Mouse (Mus musculus): ENCODE data around the gene Pxdn. TPM values are rescaled to one million over a fixed set of nuclear protein-coding genes. Genes with fewer than 3 reads are reported as not detected.

The Pxdn gene
- total and polyA plus RNA-seq, 3 experiments, result 50.3 to 85.7 (median 59.2) TPM

DNA sequence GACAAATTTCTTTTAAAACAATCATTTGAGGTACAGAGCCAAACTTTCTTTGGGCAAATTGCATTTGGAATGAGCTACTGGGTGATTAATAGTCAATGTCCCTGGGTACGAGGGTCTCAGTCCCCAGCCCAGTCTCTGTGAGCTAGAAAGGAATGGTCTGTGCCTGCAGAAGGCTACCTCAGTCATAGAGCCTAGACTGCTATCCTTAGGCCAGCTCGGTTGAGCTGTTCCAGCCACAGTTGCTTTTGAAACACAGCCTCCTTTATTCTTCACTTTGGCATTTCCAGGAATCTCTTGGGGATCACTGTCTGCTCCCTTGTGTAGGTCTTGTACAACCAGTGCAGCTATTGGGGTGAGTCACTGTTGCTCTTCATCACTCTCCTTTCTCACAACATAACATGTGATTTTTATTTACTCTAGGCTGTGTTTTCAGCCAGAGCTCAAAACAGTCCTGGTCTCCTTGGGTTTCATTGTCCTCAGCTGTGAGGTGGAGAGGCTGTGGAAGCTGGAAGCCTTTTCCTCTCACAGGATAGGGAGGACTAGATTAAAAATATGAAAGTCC lies 86.9 kb downstream of the Pxdn start:
- peak; percentile 29 for DNase-seq

DNA sequence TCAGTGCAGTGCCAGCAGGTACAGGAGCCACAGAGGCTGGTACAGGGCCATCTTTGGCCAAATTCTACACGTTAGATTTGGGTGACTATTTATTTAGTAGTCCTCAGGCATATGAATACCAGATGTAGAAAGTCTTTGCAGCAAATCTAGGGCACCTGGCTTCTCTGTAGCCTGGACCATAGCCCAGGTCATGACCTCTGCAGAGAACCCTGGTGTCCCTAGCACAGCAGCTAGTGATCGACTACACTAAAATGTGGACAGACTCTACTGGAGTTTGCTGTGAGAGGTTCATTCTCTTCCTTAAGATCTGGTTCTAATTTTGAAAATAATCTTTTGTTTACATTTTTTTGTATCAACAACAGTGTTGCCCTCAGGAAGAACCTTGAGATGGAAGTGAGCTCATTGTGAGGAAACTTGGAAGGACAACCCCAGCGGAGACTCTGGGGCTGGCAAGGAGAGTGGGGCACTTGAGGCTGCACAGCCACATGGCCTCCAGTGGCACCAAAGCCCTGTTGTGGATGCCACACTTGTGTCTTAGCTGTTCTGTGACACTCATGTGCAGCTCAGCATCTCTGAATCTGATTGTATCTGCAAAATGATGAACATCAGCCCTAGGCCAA lies 90.4 kb downstream of the Pxdn start:
- no peak for DNase-seq

DNA sequence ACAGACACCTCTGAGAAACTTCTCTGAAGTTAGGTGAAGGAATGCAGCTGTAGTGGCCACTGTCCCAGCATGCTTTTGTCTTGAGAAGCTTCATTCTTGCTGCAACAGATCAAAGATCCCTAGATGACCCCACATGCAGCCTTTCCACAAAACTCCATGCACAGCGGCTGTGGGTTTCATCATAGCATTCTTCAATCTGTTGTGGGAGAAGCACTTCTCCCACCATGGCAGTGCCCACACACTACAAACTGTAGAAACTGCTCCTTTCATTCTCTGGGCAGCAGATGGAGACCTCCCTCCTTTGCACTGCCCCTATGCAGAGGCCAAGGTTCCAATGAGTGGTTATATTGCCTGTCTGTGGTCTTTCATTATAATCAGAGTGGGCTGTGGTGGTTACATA lies 91.7 kb downstream of the Pxdn start:
- no peak for DNase-seq

DNA sequence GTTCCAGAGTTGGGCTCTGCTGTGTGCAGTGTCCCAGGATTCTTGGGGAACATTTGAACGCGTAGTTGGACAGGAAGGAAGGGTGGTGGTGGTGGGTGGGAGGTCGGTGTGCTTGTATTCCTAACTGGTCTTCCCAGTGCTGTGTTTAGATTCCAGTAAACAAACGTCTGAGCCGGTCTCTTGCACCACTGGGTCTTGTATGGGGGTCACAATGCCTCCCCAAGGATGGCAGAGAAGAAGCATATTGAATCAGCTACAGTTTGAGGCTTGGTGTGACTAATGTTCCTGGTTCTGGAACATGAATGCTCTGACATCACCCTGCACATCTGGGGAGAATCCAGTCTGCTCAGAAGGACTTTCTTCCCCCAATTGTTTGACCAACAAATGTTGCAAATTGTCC lies 93.2 kb downstream of the Pxdn start:
- no peak for DNase-seq

DNA sequence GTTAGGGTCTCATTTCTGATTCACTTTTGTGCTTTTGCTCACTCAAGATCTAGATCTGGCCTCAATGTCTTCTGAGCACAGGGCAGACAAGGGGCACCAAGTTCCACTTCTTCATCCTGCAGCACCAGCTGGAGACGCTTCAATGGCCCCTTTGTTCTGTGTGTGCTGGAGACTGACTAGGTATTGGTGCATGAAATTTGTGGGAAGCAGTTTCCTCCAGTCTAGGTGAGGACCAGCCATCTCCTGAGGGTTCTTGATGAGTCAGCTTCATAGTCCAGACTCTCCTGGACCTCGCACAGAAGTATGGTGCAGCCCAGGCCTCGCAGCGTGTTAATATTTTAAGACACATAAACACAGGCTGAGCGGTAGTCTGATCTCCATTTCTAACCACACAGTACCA lies 97.3 kb downstream of the Pxdn start:
- no peak for DNase-seq

DNA sequence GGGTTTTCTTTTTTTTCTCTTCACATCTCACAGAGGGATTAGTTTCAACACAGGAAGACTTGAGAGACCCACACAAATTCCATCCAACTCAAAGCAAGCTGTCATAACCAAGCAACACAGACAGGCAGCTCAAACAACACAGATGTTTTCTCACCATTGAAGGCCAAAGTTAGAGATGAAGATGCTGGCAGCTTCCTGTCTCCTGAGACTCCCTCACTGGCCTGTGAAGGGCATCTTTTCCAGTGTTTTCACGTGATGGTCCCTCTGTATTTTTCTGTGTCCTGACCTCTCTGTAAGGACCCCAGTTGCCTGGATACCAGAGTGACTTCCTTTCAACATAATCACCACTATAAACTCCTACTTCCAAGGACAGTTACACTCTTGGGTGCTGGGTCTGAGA lies 98.0 kb downstream of the Pxdn start:
- no peak for DNase-seq

DNA sequence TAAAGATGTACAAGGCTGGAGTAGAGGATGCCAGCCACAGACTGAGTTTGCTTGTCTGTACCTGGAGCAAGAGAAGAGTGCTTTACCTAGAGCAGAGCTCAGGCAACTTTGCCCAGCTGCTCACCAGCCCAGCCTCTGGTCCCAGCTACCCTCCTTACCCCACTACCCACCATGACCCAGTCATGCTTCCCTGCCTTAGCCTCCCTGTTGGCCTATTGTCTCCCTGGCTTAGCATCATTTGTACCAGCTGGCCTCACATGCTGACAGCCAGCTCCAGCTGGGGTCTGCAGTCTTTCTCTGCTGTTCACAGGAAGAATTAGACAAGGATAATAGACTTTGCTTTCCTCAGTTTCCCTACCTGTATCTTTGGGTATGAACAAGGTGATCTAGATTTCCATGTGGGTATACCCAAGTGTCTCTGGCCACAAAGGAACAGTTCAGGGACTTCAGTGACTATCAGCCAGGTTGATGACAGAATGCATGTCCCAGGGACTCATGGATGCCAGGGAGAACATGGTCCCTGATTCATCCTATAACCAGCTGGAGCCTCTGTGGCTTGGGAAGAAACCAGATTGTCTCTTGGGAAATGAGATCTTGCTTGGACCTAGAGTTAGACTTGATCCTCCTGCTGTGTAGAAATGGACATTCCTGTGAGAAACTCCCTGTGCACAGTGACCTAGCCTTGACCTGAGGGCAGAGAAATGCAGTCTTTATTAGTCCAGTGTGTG lies 98.6 kb downstream of the Pxdn start:
- no peak for DNase-seq

DNA sequence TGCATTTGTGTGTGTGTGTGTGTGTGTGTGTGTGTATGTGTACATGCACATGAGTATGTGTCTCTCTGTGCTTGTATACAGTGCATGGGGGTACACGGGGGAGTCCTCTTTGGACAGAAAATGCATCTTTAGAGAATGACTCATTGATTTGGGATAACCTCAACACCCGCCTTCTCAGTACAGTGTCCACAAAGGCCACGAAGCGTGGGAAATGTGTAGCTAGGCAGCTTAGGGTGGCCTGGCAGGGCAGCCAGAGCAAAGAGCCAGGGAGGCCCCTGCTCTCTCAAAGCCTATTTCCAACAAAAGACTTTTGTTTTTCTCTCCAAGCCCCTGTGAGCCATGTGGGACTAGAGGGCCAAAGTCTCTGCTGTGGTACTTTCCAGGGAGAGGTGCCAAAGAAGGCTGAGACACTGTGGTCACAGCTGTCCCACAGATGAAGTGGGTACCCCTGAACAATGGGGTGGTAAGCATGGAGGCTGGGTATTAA lies 99.2 kb downstream of the Pxdn start:
- DNase-seq, result no peak

DNA sequence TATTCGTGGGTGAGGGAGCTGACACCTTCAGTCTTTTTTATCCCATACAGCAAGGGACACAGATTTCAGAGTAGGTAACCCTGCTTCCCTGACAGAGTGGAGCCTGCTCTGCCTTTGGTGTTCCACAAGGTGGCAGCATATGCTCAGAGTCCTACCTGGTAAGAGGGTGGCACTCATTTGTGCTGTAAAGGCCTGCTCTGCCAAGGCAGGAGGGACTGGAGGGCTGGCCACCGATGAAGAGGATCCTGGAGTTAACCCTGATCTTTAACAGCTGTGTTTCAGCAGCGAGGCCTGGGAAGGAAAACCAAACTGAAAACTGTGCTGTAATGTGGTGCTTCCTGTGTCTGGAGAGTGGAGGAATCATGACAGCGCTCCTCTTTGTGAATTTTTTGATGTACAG lies 102.2 kb downstream of the Pxdn start:
- DNase-seq, result peak; percentile 56

DNA sequence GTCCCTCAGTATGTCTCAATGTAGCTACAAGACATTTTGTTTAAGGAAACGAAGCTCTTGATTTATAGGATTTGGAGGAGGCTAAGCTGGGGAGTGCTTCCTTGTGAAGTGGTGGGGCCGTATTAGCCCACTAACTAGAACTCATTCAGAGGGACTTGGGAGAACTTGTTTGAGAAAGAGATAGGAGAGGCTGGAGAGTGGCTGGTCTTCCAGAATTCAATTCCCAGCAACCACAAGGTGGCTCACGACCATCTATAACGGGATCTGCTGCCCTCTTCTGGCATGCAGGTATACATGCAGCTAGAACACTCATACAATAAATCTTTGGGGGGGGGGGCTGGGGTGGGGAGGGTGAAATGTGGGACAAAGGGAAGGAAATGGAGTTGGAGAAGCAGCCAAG lies 102.7 kb downstream of the Pxdn start:
- DNase-seq, result peak; percentile 54

DNA sequence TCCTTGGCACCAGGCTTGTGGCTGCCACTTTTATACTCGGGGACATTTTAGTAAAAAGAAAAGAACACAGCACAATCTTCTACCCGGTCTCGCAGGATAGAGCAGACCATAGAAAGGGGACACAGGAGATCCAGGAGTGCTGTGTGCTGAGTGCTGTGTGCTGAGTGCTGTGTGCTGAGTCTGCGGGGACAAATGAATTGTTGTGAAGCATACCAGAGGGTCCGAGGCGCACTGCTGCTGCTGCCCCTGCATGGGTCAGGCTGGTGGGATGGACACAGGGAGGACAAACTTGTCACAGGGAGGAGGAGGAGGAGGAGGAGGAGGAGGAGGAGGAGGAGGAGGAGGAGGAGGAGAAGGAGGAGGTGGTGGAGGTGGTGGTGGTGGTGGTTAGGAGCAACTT lies 111.4 kb downstream of the Pxdn start:
- no peak for DNase-seq

DNA sequence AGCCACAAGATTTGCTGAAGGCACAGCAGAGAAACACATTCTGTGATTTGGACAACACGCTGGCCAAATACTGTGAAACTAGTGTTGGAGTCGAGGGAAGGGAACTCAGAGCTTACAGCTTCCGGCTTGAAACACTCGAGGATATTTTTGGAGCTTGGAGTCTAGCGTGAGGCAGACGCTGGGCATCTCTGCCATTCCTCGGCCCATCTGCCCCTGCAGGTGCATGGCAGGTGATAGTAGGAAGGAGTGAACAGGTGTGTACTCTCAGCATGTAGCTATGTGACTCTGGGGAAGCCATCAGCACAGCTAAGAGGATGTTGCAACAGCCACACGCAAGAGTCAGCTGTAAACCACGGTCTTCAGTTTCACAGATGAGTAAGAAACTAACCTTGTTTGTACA lies 112.4 kb downstream of the Pxdn start:
- no peak for DNase-seq

DNA sequence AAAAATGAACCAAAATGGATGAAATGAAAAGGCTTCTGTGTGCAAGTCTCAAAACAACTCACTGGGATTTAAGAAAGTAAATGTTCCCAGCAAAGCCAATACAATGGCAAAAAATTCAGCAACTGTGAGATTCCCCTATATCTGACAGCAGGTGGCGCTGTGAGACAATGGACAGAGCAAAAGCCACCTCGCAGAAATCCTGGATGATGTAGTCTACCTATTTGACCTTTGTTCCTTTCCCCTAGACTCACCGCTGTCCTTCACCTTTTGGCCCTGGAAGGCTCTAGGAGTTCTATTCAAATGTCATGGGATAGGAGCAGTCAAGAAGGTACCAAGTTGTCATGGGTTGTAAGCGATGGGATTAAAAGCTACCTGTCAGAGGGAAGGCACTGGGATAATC lies 112.8 kb downstream of the Pxdn start:
- peak; percentile 42 for DNase-seq

DNA sequence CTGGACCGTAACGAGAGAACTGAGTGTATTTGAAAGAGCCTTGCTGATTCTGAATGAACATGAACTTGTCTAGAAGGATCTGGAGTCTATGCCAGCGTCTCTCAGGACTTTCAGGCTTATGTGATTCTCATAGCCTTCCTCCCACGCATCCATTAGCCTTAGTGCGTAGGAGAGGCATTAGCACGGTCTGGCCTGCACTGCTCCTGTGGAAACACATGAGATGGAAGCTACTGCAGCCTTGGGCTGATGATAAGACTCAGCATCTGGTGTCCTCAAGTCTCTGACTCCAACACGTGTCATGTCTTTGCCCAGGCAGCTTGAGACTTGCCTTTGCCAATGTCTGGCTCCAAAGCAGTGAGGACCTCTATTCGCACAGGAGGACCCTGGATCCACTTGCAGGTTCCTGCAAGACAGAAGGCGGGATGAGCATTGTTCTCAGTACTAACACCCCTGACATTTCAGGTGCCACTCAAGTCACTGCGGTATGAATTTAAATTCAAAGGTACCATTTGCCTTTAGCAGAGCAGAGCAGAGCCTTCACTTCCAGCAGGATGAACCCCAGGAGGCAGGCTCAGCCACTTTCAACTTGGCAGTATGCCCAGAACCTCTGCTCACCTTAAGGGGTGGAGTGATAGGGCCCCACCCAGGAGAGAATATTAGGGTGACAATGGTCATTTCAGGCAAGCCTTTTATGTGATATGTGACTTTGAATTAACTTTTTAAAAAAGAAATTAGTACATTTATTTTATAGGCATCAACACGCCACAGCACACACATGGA lies 117.5 kb downstream of the Pxdn start:
- no peak for DNase-seq

DNA sequence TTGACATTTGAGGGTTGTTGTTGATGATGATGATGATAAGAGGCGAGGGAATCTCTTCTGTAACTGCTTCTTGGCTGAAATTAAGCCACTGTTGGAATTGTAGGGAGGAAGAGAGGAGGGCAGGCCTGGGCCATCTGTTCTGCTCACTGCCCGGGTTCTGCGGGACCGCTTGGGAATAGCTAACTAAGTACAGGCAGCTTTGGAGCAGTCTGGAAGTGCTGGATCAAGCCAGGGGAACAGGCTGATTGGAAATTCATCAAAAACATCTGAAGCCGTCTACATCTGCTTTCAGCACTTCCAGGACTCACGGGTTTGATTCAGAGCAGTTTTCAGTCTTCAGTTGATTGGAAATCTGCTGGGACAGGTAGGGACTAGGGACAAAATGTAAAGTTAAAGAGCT lies 120.6 kb downstream of the Pxdn start:
- no peak for DNase-seq

DNA sequence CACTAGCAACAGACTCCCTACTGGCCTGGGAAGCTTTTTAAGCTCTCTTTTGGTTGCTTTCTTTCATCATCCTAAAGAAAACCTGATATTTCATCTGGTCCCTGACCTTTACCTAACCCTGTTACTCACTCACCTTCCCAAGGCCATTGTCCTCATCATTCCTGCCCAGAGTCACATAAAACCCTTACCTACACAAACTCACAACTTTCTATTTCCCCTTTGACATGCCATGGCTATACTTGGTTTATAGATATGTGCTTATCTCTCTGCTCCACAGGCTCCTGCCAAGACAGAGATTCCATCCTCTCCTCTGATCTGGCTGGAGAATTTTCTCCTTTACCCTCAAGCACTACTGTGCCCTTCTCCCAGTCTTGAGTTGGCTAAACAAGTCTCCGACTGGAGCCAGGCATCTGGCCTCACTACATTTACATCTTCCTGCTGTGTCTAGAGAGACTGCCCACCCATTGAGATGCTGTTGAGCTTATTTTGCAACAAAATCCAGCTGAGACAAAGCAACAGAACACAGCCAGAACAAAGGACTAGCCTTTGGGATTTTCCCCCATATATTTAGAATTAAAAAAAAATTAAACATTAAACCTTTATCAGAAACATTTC lies 124.2 kb downstream of the Pxdn start:
- DNase-seq, result no peak

DNA sequence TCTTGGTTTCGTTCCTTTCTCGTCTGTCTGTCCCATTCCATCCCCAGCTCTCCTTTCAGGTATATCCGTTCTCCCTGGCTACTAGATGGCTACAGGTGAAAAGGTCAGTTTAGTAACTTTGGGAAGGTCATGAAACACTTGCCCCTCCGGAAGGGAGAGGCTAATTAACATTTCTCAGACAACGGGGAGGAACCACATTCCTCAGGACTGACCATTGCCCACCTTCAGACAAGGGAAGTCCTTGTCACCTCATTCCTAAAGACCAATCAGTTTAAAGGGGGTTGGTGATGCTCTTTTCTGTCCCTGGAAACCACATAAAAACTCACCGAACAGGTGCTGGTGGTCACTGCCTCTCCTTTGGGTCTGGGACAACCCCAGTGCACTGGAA lies 124.7 kb downstream of the Pxdn start:
- DNase-seq, result no peak

Other genes with a start within 250 kb of the Pxdn start
- not detected for gene Tpo, start 195.0 kb downstream of the Pxdn start, total RNA-seq (2021)
- 0.03 TPM in 1 of 2 replicates, not detected in the other for gene Tpo, start 195.0 kb downstream of the Pxdn start, polyA plus RNA-seq (2012; rRNA removed)